Mouse (Mus musculus): ENCODE results near the gene Fancd2.
A peak's percentile ranks its signal among the peaks of the same experiment; 100 is the strongest.

Gene Fancd2

DNA sequence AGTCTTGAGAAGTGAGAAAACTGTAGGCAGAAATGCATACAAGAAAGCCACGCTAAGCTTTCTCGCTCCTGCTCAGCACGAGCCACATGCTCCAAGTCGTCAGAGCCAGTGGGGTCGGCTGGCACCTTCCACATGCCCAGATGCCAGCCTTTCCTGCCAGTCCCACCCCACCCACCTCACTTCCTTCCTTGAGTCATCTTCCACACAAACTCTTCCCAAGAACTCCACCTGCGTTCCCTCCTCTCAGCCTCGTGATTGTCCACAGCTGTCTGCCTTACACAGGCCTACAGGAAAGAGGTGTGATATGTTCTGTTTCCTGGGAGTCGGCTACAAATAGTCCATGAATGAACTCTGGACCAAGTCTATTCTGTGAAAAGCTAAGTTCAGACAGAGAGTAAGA lies 8.1 kb upstream of the Fancd2 start:
- DNase-seq = no peak

DNA sequence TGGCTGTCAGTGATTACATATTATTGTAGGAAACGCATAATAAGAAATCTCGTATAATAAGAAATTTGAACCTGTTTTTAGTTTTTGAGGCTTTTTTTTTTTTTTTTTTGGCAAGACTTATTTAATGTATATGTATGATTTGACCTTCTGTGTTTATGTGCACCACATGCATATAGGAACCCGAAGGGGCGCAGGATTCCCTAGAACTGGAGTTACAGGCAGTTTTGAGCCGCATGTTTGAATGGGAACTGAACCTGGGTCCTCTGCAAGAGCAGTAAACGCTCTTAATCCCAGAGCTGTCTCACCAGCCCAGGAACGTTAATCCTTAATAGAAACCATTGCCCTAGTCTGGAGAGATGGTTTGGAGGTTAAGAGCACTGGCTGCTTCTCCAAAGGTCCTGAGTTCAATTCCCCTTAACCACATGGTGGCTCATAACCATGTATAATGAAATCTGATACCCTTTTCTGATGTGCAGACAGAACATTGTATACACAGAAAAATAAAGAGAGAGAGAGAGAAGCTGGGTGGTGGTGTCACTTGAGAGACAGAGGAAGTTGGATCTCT lies 440 bp downstream of the Fancd2 start:
- no peak for DNase-seq

DNA sequence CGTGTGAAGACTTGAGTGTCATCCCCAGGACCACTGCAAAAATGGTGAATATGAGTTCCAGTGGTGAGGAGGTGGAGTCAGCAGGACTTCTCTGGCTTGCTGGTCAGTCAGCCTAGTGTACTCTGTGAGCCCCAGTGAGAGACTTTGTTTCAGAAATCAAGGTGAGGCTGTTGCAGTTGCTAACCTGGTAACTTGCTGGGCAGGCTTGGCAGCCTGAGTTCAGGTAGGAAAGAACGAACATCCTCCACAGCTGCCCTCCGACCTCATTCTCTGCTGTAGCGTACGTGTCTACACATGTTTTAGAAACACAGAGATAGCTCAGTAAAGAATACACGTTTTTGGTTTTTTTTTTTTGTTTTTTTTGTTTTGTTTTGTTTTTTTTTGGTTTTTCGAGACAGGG lies 3.4 kb downstream of the Fancd2 start:
- DNase-seq = no peak

DNA sequence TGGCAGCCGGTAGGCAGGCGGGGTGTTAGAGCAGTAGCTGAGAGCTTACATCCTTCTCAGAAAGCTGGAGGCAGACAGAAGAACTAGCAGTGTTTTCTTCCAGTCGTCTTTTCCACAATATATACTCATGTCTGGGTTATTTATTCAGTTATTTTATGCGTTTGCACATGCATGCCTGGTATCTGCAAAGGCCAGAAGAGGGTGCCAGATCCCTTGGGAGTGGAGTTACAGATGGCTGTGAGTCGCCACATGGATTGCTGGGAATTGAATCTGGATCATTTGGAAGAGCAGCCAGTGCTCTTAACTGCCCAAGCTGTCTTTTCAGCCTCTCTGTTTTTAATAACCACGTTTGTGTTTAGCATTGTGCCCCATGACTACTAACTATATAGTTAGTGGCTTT lies 10.1 kb downstream of the Fancd2 start:
- DNase-seq = no peak

DNA sequence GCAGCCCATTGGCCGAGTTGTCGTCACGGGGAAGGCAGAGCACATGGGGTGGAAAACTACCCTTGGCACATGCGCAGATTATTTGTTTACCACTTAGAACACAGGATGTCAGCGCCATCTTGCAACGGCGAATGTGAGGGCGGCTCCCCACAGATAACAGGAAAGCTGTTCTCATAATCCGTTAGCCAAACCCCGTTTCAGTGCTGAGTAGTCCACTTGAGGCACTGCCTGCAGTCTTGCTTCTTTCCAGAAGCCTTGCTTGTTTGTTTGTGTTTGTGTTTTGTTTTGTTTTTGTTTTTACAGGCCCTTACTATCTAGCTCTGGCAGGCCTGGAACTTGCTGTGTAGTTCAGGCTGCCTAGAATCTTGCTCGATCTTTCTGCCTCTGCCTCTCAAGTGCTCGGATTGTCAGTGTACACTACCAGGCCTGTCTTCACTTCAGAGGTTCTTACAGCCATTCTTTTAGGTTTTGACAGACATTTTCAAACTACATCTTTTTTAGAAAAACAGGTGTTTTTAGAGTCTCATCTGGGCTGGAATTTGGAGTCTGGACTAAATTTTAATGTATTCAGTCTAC lies 12.5 kb downstream of the Fancd2 start:
- DNase-seq = no peak

DNA sequence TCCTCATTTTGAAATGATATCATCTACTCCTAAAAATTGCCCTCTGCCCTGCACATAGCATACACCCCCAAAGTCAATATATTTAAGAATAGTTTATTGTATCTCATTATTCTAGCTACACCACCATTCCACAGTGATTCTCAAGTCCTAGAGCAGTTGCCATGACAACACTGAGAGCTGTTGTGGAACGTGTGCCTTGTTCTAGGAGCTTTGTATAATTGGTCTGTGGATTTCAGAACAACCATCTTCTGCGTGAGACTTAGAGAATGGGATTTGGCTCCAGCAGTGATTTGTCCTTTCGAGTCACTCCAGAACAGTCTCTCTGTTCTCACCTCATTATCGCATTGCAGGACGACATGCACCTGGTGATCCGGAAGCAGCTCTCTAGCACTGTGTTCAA lies 28.3 kb downstream of the Fancd2 start:
- no peak for DNase-seq

DNA sequence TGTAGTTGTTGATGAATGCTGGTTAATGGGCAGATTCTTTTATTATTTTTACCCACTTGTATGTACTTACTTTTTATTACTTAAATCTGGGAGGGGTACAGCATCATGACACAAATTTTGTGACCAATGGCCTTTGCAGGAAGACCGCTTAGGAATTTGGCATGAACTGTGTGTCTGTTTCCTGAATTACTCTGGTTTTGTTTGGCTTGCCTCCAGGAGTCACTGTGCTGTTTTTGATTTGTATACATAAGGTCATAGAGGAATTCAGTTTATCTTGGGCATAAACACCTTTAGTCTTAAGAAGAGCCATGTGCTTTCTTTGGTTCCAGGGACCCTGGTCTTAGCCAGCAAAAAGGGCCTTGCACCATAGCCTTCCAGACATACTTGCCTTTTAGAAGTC lies 33.1 kb downstream of the Fancd2 start:
- no peak for DNase-seq

DNA sequence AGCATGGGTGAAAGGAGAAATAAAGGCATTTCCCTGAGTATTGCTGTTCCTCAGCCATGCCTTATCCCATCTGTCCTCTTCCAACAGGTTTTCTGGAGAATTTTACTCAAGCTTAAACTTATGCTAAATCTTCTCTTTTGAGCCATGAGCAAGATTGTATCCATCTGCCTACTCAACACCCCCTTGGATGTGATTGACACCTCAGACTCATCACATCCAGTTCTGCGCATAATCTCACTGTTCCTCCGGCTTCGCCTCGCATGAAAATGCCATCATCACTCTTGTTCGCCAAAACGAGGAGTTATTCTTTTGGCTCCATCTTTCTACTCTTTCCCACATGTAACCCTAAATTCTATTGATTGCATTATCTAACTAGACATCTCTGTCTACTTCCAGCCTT lies 44.6 kb downstream of the Fancd2 start:
- no peak for DNase-seq

GRCm38 (mm10) chr6:113579306-113579705 lies 47.8 kb downstream of the Fancd2 start:
- DNase-seq = no peak

DNA sequence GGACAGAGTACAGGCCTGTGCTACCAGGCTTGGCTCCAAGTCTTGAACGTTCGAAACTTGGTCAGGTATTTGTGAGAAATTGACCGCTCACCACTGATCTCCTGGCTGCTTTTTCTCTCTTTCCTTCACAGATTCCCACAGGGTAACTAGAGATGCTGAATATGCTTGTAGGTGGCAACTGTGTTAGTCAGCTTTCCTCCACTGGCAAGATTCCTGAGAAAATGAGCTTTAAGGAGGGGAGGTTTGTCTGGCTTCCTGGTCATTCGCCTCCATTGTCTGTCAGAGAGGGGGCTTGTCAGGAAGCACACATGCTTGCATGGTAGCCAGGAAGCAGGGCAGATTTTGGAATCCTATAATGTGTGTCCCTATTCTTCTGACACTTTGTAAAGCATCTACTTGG lies 51.5 kb downstream of the Fancd2 start:
- DNase-seq = no peak

DNA sequence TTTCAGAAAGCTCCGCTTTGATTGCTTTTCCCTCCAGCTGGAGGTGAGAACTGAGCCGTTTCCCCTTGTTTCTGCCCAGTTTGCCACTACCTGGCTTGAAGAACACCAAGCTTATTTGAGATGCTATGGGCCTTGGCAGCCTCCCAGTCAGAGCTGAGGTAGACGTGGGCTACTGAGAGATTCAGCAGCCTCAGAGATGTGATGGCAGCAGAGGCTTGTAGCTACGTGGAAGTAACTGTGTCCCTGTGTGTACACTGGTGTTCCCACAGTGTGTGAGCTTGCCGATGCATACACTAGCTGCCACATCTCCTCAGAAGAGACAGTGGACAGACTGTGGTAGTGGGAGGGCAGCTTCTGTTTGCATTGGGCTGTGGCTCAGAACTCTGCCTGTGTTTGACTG lies 53.6 kb downstream of the Fancd2 start:
- no peak for DNase-seq

DNA sequence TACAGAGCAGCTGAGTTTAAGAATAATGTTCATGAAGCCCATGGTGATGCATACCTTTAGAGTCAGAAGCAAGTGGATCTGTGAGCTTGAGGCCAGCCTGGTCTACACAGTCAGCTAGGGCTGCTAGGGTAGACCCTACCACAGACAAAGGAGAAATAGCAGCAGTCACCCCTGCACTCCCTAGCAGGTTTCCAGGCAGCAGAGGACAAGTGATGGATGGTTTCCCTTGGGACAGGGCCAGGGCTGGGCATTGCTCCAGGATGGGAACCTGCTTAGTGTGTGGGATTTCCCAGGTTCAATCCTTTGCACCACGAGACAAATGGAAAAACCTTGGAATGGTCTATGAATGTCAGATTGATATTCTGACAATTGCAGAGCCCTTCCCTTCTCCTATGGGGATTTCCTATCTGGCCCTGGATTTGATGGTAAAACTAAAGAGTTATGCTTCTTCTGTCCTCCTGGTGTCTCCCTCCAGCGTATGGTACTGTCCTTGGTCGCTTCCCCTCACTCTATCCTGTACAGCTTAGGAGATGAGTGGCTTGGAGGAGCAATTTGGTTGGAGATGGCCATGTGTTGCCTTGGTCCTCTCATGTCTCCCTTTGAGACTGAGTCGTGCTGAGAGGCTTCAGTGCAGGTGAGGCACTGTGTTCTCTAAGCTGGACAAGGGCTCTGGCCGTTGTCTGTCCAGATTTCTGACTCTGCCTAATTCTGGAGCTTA lies 55.1 kb downstream of the Fancd2 start:
- no peak for DNase-seq

DNA sequence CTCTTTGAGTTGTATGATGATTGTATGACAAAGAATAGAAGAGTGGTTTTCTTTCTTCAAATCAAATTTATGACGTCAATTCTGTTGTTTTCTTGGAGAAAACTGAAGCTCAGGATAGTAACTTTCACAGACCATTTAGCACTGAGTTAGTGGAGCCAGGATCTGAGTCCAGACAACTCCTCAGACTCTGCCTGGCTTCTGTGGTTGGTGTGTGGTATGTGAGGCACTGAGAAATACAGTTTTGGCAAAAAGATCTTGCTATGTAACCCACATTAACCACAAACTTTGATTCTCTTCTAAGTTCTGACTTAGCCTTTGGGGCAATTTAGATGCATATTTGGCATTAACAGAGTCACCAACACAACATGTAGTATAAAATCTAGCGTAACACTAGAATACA lies 61.2 kb downstream of the Fancd2 start:
- DNase-seq = no peak

DNA sequence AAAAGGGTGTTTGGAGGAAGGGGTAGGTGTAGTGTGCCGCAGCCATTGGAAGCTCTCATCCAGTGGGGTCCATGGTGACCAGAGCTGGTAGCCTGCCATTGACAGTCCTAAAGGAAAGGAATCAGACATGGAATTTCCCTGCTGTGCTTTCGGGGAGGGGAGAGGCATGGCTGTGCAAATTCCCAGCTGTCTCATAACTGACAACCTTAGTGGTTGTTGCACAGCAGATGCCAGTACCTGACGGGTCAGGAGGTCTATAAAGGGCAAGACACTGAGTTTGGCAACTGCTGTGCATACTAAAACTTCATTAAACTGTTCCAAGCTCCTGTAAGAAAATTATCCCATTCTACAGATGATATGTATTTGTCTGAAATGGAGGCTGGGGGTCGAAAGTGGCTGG lies 66.5 kb downstream of the Fancd2 start:
- DNase-seq = no peak

- no peak for DNase-seq
Measured at GRCm38 (mm10) chr6:113599833-113600232, 68.4 kb downstream of the Fancd2 start.

- DNase-seq = no peak
Measured at GRCm38 (mm10) chr6:113600543-113601139, 69.2 kb downstream of the Fancd2 start, which contains the start of gene Fancd2os. TSS of gene Fancd2os (minus strand) at chr6:113600715.

DNA sequence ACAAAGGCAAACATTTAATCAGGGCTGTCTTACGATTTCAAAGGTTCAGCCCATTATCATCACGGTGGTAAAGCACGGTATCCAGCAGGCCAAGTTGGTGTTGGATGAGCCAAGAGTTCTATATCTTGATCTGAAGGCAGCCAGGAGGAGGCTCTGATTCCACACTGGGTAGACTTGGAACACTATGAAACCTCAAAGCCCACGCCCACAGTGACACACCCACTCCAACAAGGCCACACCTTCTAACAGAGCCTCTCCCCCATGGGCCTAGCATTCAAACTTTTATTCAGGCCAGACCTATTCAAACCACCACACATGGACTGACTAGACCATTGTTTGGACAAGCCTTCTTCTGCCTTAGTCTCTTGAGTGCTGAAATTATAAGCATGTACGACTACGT lies 71.3 kb downstream of the Fancd2 start:
- DNase-seq = no peak

DNA sequence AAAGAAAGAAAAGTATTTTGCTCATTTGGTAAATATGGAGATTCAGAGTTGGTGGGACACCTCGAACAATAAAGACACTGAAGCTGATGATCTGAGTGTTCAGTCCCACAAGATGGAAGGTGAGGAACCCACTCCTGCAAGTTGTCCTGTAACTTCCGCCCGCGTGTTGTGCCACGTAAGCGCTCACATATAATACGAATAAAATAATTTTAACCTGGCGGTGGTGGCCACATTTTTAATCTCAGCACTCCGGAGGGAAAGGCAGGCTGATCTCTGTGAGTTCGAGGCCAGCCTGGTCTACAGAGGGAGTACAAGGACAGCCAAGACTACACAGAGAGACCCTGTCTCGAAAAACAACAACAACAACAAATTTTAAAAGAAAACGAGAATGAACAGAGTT lies 72.5 kb downstream of the Fancd2 start:
- peak in 1 of 2 experiments; percentile 12 for DNase-seq

GRCm38 (mm10) chr6:113604432-113605223 lies 73.1 kb downstream of the Fancd2 start, which contains the start of gene Brk1:
TSS of gene Brk1 (plus strand) at chr6:113604772.
- peak; percentile 85 to 88 for DNase-seq

DNA sequence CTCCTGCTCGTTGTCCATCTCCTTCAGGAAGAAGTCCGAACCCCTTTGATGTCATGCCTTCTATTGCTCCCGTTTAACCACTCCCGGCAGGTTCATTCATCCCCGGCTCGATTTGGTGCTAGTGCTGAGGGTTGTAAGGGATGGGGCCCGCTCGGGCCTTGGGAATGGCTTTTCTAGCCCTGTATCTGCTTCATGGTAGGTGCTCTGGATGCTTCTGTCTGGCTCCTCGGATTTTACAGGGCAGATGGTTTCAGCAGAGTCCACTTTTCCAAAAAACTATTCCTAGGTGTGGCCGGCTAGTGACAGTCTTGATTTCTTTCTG lies 73.7 kb downstream of the Fancd2 start:
- no peak for DNase-seq

DNA sequence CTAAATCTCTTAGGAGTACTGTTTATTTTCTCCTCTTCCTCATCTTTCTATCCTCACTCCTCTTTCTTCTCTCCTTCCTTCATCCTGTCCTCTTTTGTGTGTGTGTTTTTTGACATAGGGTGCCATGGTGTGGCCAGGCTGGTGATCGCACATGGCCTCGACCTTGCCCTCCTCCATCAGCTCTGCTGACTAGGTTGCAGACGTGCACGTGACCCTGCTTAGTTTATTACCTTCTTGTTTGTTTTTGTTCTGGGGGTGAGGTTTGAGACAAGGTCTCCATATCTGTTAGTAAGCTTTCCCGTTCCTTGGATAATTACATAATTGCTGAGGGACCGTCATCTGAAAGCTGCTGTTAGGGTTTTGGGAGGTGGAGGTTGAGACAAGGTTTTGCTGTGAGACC lies 77.4 kb downstream of the Fancd2 start:
- no peak for DNase-seq

- no peak for DNase-seq
Measured at GRCm38 (mm10) chr6:113609293-113609692, 77.8 kb downstream of the Fancd2 start.

DNA sequence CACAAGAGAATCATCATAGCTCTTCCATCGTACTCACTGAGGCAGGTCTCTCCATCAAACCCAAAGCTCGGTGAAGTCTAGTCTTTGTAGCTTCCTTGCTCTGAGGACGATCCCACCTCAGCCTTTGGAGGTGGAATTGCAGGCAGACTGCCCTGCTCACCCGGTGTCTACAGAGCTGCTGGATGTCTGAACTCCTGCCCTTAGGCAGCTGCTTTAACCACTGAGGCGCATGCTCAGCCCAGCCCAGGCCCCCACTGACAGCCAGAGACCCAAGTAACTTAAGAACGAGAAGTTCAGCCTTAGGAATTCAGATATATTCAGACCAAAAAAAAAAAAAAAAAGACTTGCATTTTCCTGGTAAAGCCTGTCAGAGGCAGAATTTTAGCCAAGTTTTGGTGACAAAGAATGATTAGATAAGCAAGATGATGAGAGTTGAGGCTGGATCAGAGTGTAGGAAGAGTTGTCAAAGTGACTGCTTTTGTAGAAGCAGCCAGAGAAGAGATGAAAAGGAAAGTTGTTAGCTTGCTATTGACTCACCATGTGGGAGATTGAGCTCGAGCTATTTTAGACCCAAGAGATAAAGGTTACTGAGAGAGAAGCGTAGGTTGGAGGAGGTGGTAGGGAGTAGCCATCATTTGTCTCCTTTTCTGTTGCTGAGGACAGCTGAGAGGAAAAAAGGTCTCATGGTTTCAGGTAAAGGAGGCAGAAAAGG lies 80.9 kb downstream of the Fancd2 start:
- DNase-seq = no peak

All from thymus, postnatal 36 days (tissue).